Mouse (Mus musculus) cerebellum, adult 11 months (tissue): Measurements from ENCODE around the gene Chrnb2.

Source experiments
- DNase-seq: peaks from one replicate; pipeline ENCODE4 v3.0.0; 2022

Chrnb2 gene

GRCm38 (mm10) chr3:89774236-89774960, 10.0 kb upstream of the Chrnb2 start:
- DNase-seq: no peak

- peak; percentile 55 for DNase-seq
Observed at GRCm38 (mm10) chr3:89773740-89774211, 9.3 kb upstream of the Chrnb2 start.

GRCm38 (mm10) chr3:89772968-89773709, 8.7 kb upstream of the Chrnb2 start, which contains the start of gene Ube2q1:
Gene Ube2q1 (plus strand): TSS chr3:89773616.
- DNase-seq: peak; percentile 97

- peak; percentile 86 for DNase-seq
Observed at GRCm38 (mm10) chr3:89772588-89772967, 8.1 kb upstream of the Chrnb2 start.

DNA sequence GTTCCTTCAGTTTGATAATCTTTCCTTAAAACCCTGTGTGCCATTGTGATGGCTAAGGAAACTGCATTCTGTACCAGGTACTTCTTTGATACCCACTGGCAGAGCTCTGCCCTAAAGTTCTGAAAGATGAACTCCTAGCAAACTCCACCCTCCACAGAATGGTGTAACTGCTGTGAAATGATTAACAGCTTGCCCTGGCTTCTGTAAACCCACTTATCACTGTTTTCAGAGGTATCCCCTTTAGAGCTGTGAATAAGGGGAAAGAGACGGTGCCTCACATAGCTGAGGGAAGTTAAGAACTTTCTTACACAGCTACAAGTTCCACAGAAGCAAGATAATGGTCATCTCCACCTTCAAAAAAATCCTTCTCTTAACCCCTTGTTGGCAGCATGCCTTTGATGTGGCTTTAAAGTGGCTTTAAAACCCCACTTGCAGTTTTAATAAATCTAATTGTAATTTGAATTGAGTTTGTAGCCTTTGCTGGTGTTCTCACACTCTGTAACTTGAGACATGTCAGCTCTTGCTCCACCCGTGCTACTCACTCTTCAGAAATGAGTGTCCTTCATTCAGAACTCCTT, 6.1 kb upstream of the Chrnb2 start:
- DNase-seq: no peak

- no peak for DNase-seq
Observed at GRCm38 (mm10) chr3:89769584-89769983, 5.2 kb upstream of the Chrnb2 start.

DNA sequence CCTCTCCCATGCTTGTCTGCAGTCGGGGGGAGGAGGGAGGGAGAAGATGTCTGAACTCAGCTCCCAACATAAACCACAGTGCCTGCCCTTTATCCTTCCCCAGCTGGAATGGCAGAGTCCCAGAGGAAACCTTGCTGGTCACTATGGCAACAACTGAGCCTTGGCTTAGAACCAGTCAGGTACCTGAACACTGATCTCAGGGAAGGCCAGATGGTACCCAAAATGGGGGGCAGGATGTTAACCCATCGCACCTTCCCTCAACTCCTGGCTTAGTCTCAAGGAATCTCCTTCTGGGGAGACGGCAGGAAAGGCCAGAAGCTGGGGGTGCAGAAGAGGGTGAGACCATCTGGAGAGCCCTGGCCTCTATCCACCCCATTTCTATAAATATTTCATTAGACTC, 4.6 kb downstream of the Chrnb2 start:
- DNase-seq: peak; percentile 84

- DNase-seq: peak; percentile 30
Observed at GRCm38 (mm10) chr3:89757851-89758250, 6.6 kb downstream of the Chrnb2 start.

GRCm38 (mm10) chr3:89755283-89755682, 9.1 kb downstream of the Chrnb2 start:
- peak; percentile 42 for DNase-seq

DNA sequence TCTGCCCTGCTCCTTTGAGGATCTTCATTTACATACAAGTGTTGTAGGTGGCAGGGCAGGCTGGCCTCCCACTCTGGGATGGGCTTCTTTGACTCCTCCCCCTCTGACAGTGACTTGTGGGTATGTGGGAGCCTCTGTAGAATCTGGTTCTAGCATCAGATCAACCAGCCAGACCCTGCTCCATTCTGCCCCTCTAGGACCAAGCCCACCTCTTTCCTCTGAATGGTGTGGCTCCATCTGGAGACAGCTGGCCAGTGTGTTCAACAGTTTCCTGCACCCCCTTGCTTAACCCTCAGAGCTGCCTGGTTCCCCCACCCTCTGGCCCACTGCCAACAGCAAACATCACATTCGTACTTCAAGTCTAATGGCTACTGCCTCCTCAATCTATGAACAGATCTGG, 12.1 kb downstream of the Chrnb2 start:
- no peak for DNase-seq

- DNase-seq: no peak
Observed at GRCm38 (mm10) chr3:89738509-89738908, 25.9 kb downstream of the Chrnb2 start.

DNA sequence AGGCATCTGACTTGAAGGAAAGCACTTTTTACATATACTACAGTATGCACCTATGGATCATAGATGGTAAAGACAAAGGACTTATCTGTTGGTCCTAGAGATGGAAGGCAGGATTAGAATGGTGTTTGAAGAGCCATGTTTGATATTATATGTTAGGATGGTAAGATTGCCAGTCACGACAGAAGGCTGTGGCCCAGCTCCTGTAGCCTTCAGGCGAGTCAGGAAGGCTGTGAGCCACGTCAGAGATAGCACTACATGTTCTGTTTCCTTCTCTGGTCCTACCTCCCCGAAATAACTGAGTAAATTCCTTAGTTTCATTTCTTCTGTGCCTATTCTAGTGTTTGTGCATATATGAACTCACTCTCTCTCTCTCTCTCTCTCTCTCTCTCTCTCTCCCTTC, 32.3 kb downstream of the Chrnb2 start:
- DNase-seq: no peak

DNA sequence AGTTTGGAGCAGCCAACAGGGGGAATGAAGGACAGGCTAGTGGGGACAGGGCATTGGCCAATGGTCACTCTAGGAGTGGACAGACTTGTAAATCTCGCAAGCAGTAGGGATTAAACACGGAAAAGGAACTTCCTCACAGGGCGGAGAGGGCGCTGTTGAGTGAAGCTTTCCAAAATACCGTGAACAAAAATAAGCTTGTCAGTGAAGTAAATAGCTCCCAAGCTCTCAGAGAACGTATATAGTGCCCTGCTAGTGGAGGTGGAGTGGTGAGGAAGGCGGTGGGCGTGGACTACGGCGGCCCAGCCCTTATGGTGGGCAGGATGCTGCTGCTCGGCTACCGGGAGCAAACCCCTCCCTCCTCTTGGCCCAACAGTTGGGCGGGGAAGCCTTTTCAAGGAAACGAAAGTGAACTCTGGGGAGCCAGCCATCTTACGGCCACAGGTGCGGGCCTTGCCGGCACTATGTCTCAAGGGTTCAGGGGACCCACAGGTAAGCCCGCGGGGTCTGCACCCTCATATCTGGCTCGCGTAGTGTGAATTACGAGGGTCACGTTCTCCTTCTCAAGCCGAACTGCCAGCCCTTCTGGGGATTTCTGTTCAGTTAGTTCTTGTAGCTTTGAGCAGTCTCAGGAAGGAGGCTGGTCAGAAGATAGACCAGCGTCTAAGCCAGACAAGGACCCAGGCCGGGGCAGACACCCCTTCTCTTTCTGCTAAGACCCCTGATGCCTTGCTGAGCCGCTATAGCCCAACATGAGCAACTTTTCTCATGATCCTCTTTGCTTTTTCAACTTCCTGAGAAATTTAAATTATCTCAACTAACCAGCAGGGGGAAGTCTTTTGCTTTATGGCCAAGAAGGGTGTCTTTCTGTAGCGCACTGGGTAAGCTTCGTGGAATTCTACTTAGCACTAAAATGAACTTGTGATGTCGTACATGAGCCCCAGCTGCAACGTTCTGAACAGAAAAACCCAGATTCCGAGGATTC, 33.8 kb downstream of the Chrnb2 start:
- peak; percentile 28 for DNase-seq

GRCm38 (mm10) chr3:89728848-89729247, 35.6 kb downstream of the Chrnb2 start:
- no peak for DNase-seq

DNA sequence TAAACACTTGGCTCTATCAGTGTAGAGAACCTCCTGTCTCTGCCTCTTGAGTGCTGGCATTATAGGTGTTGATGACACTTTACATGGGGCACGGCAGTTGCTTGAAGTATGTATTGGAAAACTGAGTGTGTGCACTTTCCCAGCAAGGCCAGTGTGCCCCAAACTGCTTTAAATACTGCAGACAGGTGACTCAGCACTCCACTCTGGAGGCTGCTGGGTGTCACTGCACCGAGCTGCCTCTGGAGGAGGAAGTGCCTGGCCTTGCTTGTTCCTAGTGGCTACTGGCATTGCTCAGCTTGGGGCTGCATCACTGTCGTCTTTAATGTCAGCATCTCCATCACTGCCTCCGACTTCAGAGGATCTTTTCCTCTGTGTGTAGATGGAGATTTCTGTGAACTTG, 37.4 kb downstream of the Chrnb2 start:
- no peak for DNase-seq

GRCm38 (mm10) chr3:89723400-89724084, 40.9 kb downstream of the Chrnb2 start:
- DNase-seq: no peak

- no peak for DNase-seq
Observed at GRCm38 (mm10) chr3:89722032-89722431, 42.4 kb downstream of the Chrnb2 start.

- no peak for DNase-seq
Observed at GRCm38 (mm10) chr3:89715967-89716256, 48.5 kb downstream of the Chrnb2 start.

DNA sequence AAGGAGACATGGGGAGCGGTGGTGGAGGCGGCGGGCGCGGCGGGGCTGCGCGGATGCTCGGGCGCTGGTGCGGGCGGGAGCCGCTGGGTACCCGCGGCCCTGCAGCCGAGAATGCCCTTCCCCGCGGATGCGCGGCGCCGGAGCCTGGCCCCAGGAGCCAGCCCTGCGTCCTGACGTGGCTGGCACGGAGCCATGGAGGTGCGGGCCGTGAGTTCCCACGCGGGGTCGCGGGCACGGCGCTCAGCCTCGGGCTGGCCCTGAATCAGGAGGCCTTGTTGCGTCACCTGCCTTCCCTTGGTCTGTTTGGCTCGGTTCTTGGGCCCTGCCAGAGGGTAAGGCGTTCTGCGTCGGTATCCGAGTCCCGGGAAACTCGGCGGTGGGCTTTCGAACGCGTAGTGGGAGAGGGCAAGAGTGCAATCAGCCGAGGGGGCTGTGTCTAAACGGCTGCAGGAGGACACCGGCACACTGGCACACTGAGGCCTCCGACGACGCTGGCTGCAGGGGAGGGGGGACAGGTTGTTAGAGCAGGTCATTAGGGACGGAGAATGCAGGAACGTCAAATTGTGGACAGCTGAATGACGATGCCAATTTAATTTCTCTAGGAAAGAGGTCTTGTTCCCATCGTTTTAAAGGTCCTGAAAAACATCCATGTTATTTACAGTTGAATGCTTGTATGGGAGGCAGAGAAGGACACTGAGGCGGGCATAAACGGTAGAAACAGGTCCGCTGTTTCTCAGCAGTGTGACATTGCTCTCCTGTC, 49.0 kb downstream of the Chrnb2 start:
- DNase-seq: peak; percentile 65

DNA sequence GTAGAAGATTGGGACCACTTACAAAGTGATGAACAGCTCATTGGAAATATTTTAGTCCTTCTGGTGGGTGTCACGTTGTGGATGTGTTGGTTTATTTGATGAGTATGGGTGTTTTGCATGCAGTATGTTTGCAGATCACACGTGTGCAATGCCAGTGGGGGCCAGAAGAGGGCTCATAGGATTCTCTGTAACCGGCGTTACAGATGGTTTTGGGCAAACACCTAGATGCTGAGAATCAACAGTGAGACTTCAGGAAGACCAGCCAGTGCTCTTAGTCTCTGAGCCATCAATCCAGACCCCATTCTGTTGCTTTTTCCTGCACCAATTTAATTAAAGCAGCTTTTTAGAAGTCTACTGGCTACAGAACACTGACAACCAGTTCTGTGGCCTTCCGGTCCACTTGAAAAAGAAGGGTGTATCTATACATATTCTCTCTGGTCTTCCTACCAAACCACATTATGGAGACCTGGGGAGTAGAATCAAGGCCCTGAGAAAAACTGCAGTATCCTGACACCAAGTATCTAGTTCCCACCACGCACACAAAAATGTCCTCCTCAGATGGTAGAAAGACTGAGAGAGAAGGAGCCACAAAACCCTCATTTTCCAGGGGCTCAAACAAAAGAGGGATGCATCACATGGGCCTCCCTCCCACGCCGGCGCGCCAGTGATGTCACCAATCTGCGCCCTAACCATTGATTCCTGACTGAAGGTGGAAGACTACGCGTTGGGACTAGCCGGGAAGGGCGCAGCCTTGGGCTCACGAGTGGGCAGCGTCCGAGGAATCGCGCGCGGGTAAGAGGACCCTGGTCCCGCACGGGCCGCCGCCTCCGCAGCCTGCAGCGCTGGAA, 49.8 kb downstream of the Chrnb2 start, which contains the start of gene Adar:
Adar (plus strand) TSS at position 664 of the 848 bp plus-strand sequence.
- peak; percentile 79 for DNase-seq
